Mouse (Mus musculus) heart, adult 10 weeks (tissue): ENCODE results near the gene Tpst1. TPM values are rescaled to one million over a fixed set of nuclear protein-coding genes. Genes with fewer than 3 reads are reported as not detected.

ENCODE experiments used
- polyA plus RNA-seq: library from polyadenylated mRNA; stranded (reverse); fragments of 350-450 nt; fragmentation: Illumina TruSeq; extraction: RNeasy Lipid Tissue Mini Kit (QIAGEN cat#74804); gene quantifications from one replicate; pipeline ENCODE4 v1.2.3, GENCODE M21; 2014; ENCODE audit warnings: low read depth, low replicate concordance

Tpst1 gene
- 18.9 TPM for polyA plus RNA-seq

DNA sequence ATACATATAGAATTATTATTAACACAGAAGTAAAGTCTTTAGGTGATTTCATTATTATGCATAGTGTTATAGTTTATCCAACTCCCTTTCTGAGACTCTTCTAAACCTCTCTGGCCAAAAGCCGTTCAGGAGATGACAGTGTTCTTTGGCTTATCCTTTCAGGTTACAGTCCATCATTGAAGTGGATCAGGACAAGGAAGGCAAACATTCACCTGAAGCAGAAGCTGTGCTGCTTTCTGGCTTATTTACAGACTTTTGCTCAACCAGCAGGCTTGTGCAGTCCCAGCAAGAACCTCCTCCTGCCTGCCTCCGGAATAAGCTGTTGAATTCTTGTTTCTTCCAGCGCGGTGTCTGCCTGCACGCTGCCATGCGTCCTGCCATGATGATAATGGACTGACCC is at the start of gene Tpst1:
Gene Tpst1, plus strand, starts transcription at position 301 of the 400 bp plus-strand sequence.

DNA sequence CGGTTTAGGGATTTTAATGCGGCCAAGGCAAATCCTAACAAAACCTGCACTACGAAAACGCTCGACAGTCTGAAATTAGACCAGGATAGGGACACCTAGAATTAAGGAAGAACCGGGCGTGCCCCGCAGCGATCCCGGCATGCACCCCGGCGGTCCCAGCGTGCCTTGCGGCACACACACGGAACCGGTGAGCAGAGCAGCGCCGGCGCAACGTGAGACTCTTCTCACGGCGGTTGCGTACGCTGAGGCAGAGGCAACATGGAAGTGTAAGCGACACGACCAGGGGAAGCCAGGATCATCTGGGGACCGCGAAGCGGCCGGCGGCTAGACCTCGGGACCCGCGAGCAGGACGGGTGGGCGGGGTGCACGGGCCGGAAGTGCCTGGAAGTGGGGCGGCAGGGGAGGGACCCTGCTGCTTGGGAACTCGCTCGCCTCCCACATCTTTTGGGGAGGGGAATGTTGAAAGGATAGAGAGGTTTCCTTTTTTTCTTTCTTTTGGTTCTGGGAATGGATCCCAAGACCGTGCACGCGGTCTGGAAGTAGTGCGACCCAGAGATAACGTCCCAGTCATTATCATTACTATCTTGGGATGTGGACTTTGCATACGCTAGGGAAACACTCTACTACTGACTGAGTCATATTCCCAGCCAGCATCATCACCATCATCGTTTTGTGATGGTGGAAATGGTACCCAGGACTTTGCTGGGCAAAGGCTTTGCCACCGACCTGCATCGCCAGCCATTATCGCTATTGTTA is 43.8 kb upstream of the Tpst1 start, which contains the start of the genes Asl and Crcp:
Gene Asl, minus strand, starts transcription at position 106 of the 756 bp plus-strand sequence.
Gene Crcp, plus strand, starts transcription at position 149 of the 756 bp plus-strand sequence.

DNA sequence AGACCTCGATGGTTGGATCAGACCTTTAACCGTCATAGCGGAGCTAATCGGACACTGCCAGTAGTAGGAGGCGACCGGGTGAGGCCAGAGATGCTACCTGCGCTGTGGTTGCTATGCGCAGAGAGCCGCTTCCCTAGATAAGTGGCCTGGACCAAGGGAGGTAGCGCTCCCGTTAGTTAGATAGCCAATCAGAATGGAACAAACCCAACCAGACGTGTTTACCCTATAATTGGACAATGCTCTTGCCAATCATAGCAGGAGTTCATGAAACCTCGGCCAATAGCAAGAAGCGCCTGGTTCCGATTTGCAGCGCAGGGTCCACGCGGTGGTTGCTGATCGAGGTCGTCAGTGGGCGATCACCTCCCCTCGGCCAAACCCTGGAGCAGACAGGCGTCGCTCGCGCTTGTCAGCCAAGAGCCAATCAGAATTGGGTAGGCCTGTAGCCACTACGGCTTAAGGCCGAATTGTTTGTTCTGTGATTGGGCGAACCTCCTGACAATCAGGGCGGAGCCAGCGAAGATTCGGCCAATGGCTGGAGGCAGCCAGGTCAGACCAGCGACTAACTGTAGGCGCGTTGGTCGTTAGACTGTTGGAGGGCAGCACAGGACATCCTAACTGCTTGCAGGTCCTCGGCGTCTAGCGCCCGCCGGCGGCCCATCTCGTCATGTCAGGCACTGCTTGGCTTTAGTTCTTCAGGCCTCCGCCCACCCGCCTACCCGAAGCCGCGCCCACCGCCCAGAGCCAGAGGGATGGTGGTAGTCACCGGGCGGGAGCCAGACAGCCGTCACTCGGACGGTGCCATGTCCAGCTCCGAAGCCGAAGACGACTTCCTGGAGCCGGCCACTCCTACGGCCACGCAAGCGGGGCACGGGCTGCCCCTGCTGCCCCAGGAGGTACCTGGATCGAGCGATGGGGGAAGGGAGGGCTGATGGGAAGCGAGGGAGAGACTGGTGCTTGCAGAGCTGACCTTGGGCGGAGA is 71.5 kb downstream of the Tpst1 start, which contains the start of gene Kctd7:
Gene Kctd7, plus strand, starts transcription at position 528 of the 979 bp plus-strand sequence.

DNA sequence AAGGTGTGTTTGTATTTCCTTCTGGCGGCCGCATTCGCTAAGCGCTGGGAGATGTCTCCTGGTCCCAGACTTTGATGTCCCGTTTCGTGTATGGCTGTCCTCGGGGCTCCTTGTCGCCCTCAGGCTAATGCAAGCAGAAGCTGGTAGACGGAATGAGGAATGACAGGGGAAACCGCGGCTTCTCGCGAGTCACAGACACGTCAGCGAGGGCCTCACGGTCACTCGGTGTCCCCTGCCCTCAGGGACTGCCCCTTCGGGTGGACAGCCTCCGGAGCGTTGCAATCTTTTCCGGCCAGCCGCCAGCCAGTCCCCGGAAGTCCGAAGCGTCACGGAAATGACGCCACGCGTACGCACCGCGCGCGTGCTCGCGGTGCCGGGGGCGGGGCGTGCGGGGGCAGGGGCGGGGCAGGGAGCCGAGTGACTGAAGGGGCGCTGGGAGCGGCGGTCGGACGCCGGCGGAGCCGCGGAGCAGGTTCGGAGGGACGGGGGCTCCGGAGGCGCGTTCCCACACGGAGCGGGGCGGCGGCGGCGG is 98.4 kb downstream of the Tpst1 start, which contains the start of gene Rabgef1:
Gene Rabgef1, plus strand, starts transcription at position 376 of the 532 bp plus-strand sequence.

Other genes starting within 250 kb of the Tpst1 start
- gene Sumf2, start 226.3 kb upstream of the Tpst1 start, polyA plus RNA-seq: 11.9 TPM
- 1,073 TPM for gene Chchd2, start 185.9 kb upstream of the Tpst1 start, polyA plus RNA-seq
- 0.73 TPM for gene Zbed5, start 177.6 kb upstream of the Tpst1 start, polyA plus RNA-seq
- gene Phkg1, start 174.8 kb upstream of the Tpst1 start, polyA plus RNA-seq: 59.8 TPM
- gene Nupr1l, start 164.8 kb upstream of the Tpst1 start, polyA plus RNA-seq: 0.86 TPM
- gene Vkorc1l1, start 131.4 kb upstream of the Tpst1 start, polyA plus RNA-seq: 17.3 TPM
- gene Gusb, start 70.3 kb upstream of the Tpst1 start, polyA plus RNA-seq: 21.1 TPM
- 10.2 TPM for gene Asl, start 44.1 kb upstream of the Tpst1 start, polyA plus RNA-seq
- gene Crcp, start 44.0 kb upstream of the Tpst1 start, polyA plus RNA-seq: 20.9 TPM
- gene Kctd7, start 71.5 kb downstream of the Tpst1 start, polyA plus RNA-seq: 1.3 TPM
- 27.0 TPM for gene Rabgef1, start 98.5 kb downstream of the Tpst1 start, polyA plus RNA-seq
- 22.0 TPM for gene Tmem248, start 143.8 kb downstream of the Tpst1 start, polyA plus RNA-seq
- gene Sbds, start 182.2 kb downstream of the Tpst1 start, polyA plus RNA-seq: 74.2 TPM
- 7.8 TPM for gene Tyw1, start 182.3 kb downstream of the Tpst1 start, polyA plus RNA-seq